Mouse (Mus musculus) midbrain, embryonic 11.5 days (tissue): Measurements from ENCODE around the gene Plk5. TPM values are rescaled to one million over a fixed set of nuclear protein-coding genes. Genes with fewer than 3 reads are reported as not detected.
A peak's percentile ranks its signal among the peaks of the same experiment; 100 is the strongest.

Experiments
- ATAC-seq: fragments of 200-750 bp; cut with Nextera tagmentation; 2 replicates; pipeline ENCODE4 v1.8.0; 2017; ENCODE audit warnings: moderate TSS enrichment, moderate library complexity; ENCODE audit not compliant: low FRiP score
- DNase-seq: peaks from one replicate; pipeline ENCODE4 v3.0.0; 2015; ENCODE audit warnings: low spot score; ENCODE audit errors: missing footprints
- H3K27ac ChIP-seq: fragments of 300-500 bp; sonication (generic); 2 replicates; pipeline ENCODE4 v1.5.1; 2014; ENCODE audit warnings: low read depth, low read length
- H3K27me3 ChIP-seq: fragments of 300-500 bp; sonication (generic); 2 replicates; pipeline ENCODE4 v1.6.1; 2014; ENCODE audit warnings: mild to moderate bottlenecking, low read length, moderate library complexity, mixed read lengths; ENCODE audit not compliant: control insufficient read depth, insufficient read depth
- H3K36me3 ChIP-seq: fragments of 300-500 bp; sonication (generic); 2 replicates; pipeline ENCODE4 v1.6.1; 2014; ENCODE audit warnings: mild to moderate bottlenecking, low read length, moderate library complexity, mixed read lengths; ENCODE audit not compliant: control insufficient read depth, insufficient read depth
- H3K4me1 ChIP-seq: fragments of 300-500 bp; sonication (generic); 2 replicates; pipeline ENCODE4 v1.6.1; 2014; ENCODE audit warnings: low read length; ENCODE audit not compliant: control insufficient read depth, insufficient read depth
- H3K4me2 ChIP-seq: fragments of 300-500 bp; sonication (generic); 2 replicates; pipeline ENCODE4 v1.6.1; 2014; ENCODE audit warnings: mild to moderate bottlenecking, moderate library complexity
- H3K4me3 ChIP-seq: fragments of 300-500 bp; sonication (generic); 2 replicates; pipeline ENCODE4 v1.5.1; 2014; ENCODE audit warnings: low read depth, low read length
- H3K9ac ChIP-seq: fragments of 300-500 bp; sonication (generic); 2 replicates; pipeline ENCODE4 v1.6.1; 2014; ENCODE audit warnings: low read length
- H3K9me3 ChIP-seq: fragments of 300-500 bp; sonication (generic); 2 replicates; pipeline ENCODE4 v1.6.1; 2016; ENCODE audit warnings: low read length; ENCODE audit not compliant: control insufficient read depth
- WGBS: fragments of 180-500 bp; shearing (Covaris S2); extraction: QIAGEN DNeasy Blood & Tissue Kit; methylation state at CpG from one replicate; pipeline ENCODE4 v1.1.7; 2014; 5-methylcytosine and 5-hydroxymethylcytosine counted together
- polyA plus RNA-seq: library from polyadenylated mRNA; unstranded; fragments of >200 nt; fragmentation: Nextera tagmentation; extraction: Ambion mirVana; gene quantifications from 2 replicates; pipeline ENCODE4 v1.2.1, GENCODE M21; 2014

The Plk5 gene
- polyA plus RNA-seq, 1 experiment from 2014 or later, result 0.05 TPM

DNA sequence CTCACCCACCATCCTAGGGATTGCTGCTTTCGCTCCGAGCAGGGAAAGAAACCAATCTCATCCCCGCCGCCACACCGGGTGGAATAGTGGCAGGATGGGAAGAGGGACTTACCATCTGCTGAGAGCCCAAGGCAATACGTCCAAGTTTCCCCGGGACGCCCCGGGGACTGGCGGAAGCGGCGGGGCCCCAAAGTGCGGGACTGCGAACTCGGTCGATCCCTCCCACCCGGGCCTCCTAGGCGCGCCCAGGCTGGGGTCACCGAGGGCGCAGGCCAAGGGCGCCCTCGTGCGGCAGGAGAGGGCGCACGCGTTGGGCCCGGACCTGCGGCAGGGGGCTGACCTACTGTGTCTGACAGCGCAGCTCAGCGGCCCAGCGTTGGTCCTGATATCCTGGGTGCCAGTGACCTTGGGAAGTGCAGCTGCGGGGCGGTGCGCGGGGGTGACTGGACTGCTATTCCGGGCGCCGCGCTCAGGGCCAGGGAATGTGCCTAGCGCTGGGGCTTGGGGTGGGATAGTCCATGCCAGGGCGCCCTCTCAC, 7.9 kb upstream of the Plk5 start, which contains the start of gene Adamtsl5:
Gene Adamtsl5, minus strand, starts transcription at position 169 of the 538 bp plus-strand sequence.
- Histone ChIP-seq H3K27me3 (peaks cover 85% of the 10 kb centered on the region), H3K9me3 (no peaks in the 10 kb centered on the region), H3K36me3 (no peaks in the 10 kb centered on the region), H3K4me3 (peak within 1 kb of the TSS; percentile 15; the same call in 1 of the 2 replicates), H3K4me2 (peak within 1 kb of the TSS; percentile 38), H3K27ac (no peak within 1 kb of the TSS), H3K4me1 (peaks cover 10% of the 10 kb centered on the region), H3K9ac (peak within 1 kb of the TSS; percentile 20; the same call in 1 of the 2 replicates)
- under 1% methylated on average over 42 of the region's 42 CpGs for whole genome bisulfite sequencing
- DNase-seq, result peak; percentile 98
- peak; percentile 62 for ATAC-seq

DNA sequence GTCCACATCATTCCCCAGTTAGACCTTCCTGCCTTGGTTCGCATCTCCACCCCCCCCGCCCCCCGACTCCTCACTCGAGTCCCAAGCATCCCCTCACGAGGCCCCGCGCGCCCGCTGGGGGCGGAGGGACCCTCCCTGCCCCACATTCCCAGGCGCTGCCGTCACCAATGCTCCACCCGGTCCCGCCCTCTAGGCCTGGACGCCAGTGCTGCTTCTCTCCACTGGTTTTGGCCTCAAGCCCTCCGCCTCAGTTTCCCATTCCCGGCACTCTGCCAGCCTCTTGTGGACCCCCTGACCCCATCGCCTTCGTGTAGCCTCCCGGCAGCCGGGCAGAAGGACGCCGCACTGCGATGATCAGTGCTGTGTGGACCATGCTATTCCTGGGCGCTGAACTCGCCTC, 7.3 kb upstream of the Plk5 start:
- no peak for ATAC-seq
- no peak overlapping the region for H3K27ac ChIP-seq
- no peaks in the 10 kb centered on the region for H3K36me3 ChIP-seq
- no peak overlapping the region for H3K4me3 ChIP-seq
- no peaks in the 10 kb centered on the region for H3K9me3 ChIP-seq
- H3K27me3 ChIP-seq, result peaks cover 80% of the 10 kb centered on the region
- H3K4me1 ChIP-seq, result peaks cover 9% of the 10 kb centered on the region
- H3K4me2 ChIP-seq, result no peak overlapping the region
- H3K9ac ChIP-seq, result no peak overlapping the region
- no peak for DNase-seq
- 11% methylated on average over 26 of the region's 26 CpGs for WGBS

DNA sequence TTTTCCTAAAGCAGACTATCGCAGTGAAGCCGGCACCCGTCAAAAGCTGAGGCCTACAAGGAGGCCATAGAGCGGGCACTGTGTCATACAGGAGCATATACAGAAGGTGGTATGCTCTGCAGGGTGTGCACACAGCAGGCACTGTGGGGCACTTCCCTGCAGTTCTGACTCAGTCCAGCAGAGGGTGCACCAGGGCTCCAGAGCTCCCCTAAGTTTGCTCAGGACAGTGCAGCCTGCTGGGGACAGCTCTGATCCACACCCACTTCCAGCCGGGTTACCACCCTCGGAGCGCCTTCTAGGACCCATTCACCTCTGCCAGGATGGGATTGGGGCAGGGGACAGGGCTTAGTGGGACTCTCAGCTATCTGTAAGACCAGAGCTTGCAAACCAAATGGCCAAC, 6.0 kb upstream of the Plk5 start:
- peak; percentile 74 for ATAC-seq
- Histone ChIP-seq H3K4me1 (peaks cover 4% of the 10 kb centered on the region), H3K9me3 (no peaks in the 10 kb centered on the region), H3K9ac (no peak overlapping the region), H3K36me3 (no peaks in the 10 kb centered on the region), H3K4me3 (no peak overlapping the region), H3K4me2 (no peak overlapping the region), H3K27ac (no peak overlapping the region), H3K27me3 (peaks cover 75% of the 10 kb centered on the region)
- DNase-seq, result peak; percentile 99
- 5% methylated on average over 7 of the region's 7 CpGs for WGBS

DNA sequence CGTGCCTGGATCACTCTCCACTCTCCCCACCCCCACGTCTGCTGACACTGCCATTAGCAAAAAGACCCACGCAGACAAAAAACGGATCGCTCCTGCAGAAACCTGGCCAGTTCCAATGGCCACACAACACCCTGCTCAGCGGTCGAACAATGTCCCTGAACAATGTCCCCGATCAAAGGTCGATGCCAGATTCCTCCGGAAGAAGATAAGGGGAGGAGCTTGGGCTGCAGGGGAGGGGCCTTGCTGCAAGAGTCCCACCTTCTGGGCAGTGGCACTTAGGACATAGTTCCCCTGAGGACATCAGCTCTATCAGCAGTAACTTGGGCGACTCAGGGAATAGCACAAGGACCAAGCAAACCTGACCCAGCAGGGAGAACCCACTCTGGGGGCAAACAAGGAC, 4.4 kb upstream of the Plk5 start:
- WGBS, result 27% methylated on average over 11 of the region's 11 CpGs
- DNase-seq (no peak), ATAC-seq (no peak)
- no peak overlapping the region for H3K27ac ChIP-seq
- H3K27me3 ChIP-seq, result peaks cover 76% of the 10 kb centered on the region
- H3K9ac ChIP-seq, result no peak overlapping the region
- no peaks in the 10 kb centered on the region for H3K36me3 ChIP-seq
- no peak overlapping the region for H3K4me2 ChIP-seq
- no peak overlapping the region for H3K4me3 ChIP-seq
- H3K4me1 ChIP-seq, result peaks cover 11% of the 10 kb centered on the region
- no peaks in the 10 kb centered on the region for H3K9me3 ChIP-seq

DNA sequence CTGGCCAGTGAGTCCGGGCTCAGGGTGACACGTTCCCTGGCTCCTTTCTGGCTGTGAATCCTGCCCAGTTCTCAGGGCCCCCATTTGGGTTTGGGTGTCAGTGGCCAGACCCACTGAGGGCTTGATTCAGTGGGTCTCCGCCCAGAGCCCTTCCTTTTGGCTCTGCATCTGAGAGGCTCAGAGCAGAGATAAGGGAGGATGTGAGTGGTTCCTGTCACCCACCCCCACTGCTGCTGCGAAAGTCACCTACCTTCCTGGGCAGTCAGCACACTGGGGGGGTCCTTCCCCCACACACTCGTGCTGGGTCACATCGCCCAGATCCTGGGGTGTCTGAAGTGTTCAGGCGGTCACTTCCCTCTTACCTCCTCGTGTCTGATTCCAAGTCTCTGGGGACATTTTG, 3.5 kb upstream of the Plk5 start:
- no peak for ATAC-seq
- Histone ChIP-seq H3K4me3 (no peak overlapping the region), H3K36me3 (no peaks in the 10 kb centered on the region), H3K4me2 (no peak overlapping the region), H3K4me1 (peaks cover 11% of the 10 kb centered on the region), H3K27ac (no peak overlapping the region), H3K9ac (no peak overlapping the region), H3K27me3 (peaks cover 76% of the 10 kb centered on the region), H3K9me3 (no peaks in the 10 kb centered on the region)
- no peak for DNase-seq
- WGBS, result 68% methylated on average over 8 of the region's 8 CpGs

DNA sequence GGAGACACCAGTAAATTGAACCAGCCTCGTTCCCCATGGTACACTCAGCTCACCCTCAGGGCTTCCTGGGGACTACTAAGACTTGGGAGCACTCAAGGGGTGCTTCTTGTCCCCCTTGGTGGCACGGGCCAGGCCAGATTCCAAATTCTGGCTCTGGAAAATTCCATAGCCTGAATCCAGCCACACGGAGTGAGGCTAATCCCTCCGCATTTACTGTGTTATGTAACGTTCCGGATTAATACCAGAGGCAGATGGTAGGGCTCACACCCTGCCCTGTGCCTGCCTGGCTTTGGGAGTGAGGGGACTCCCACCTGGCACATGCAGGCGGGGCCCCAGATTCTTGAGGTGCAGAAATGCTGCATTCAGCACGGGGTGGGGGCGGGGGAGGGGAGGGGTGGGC, 828 bp upstream of the Plk5 start:
- WGBS, result 9% methylated on average over 8 of the region's 9 CpGs
- no peak overlapping the region for H3K27ac ChIP-seq
- H3K4me2 ChIP-seq, result no peak overlapping the region
- no peak overlapping the region for H3K4me3 ChIP-seq
- H3K36me3 ChIP-seq, result no peaks in the 10 kb centered on the region
- H3K9me3 ChIP-seq, result no peaks in the 10 kb centered on the region
- peaks cover 8% of the 10 kb centered on the region for H3K4me1 ChIP-seq
- DNase-seq (no peak), ATAC-seq (no peak)
- peaks cover 64% of the 10 kb centered on the region for H3K27me3 ChIP-seq
- H3K9ac ChIP-seq, result no peak overlapping the region

DNA sequence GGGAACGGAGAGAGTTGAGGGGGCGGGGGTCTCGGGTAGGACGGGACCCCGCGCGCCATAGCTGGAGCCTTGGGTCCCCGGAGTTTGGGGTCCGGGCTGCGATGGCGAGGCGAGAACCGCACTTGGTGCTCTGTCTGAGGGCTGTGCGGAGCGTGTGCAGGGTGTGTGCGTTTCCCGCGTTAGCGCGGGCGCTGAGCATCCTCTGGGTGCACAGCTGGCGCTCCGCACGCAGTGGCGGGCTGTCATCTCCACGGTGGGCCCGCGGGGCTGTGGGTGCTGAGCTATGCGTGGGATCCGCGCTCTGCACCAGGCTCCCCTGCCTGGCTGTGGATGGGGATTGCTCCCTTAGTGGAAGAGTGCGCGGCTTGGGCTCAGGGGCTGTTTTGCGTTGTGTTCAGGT, 478 bp downstream of the Plk5 start:
- ATAC-seq (no peak), DNase-seq (no peak)
- 1% methylated on average over 34 of the region's 34 CpGs for WGBS
- H3K27ac ChIP-seq, result no peak overlapping the region
- peak overlapping the region; percentile 20 for H3K4me3 ChIP-seq
- peaks cover 8% of the 10 kb centered on the region for H3K4me1 ChIP-seq
- H3K27me3 ChIP-seq, result peaks cover 58% of the 10 kb centered on the region
- peak overlapping the region; percentile 31 for H3K4me2 ChIP-seq
- H3K9me3 ChIP-seq, result no peaks in the 10 kb centered on the region
- no peak overlapping the region for H3K9ac ChIP-seq
- no peaks in the 10 kb centered on the region for H3K36me3 ChIP-seq

DNA sequence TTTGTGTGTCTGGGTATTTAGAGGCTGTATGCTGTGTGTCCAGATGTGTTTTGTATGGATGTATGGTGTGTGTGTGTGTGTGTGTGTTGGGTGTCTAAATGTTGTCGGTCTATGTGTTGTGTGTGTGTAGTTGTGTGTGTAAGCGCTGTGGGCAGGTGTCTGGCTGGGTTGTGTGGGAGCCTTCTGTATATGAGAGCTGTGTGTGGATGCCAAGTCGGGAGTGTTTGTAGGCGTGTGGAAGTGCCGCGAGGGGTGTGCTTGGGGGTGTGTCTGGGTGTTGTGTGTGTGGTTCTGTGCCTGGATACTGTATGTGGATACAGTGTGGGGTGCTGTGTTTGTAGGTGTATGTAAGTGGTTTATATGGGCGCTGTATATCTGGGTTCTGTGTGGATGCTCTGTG, 1.1 kb downstream of the Plk5 start:
- Histone ChIP-seq H3K4me3 (no peak overlapping the region), H3K27me3 (peaks cover 55% of the 10 kb centered on the region), H3K9me3 (no peaks in the 10 kb centered on the region), H3K36me3 (no peaks in the 10 kb centered on the region), H3K9ac (no peak overlapping the region), H3K4me1 (peaks cover 8% of the 10 kb centered on the region), H3K4me2 (no peak overlapping the region), H3K27ac (no peak overlapping the region)
- 39% methylated on average over 7 of the region's 7 CpGs for WGBS
- DNase-seq (no peak), ATAC-seq (no peak)

DNA sequence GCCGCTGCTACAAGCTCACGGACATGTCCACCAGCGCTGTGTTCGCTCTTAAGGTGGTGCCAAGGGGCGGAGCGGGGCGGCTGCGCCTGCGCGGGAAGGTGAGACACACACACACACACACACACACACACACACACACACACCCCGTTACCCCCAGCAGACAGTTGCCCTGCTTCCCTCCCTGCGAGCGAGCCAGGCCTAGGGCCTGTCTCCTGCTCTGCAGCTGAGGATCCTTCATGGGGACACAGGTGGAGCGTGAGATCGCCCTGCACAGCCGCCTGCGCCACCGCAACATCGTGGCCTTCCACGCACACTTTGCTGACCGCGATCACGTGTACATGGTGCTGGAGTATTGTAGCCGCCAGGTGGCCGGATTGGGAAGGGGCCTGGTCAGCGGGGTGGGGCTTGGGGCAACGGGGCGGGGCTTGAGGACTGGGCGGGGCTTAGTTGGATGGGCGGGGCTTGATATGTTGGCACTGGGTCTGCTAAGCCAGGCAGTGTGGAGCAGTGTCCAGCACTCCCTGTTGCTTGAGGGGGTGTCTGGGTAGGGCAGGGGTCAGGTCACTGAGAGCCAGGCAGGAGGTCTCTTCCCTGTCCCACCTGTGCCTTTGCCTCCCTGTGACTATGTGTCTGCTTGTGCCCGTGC, 1.9 kb downstream of the Plk5 start:
- Histone ChIP-seq H3K4me3 (no peak overlapping the region), H3K36me3 (no peaks in the 10 kb centered on the region)
- WGBS, result 8% methylated on average over 31 of the region's 31 CpGs

More for the DNA sequence above, 1.9 kb downstream of the Plk5 start:
- Histone ChIP-seq H3K4me1 (peaks cover 8% of the 10 kb centered on the region), H3K9me3 (no peaks in the 10 kb centered on the region), H3K4me2 (peak overlapping the region; percentile 6; the same call in 1 of the 2 replicates), H3K9ac (no peak overlapping the region), H3K27me3 (peaks cover 50% of the 10 kb centered on the region), H3K27ac (no peak overlapping the region)
- DNase-seq (no peak), ATAC-seq (peak; percentile 58; the same call in 1 of the 2 replicates)
